Mouse (Mus musculus) limb, embryonic 10.5 days (tissue): ENCODE measurements around the gene Cyp2c29. TPM values are rescaled to one million over a fixed set of nuclear protein-coding genes. Genes with fewer than 3 reads are reported as not detected.
"Not testable (repeated sequence)": the region's sequence is repeated elsewhere in the genome, so short reads cannot be mapped to it uniquely, and the experiment has no call there.

Experiments used
- DNase-seq: peaks from one replicate; pipeline ENCODE4 v3.0.0-alpha.2; 2017; ENCODE audit warnings: low spot score
- H3K27ac ChIP-seq: fragments of 300-500 bp; sonication (generic); 2 replicates; pipeline ENCODE4 v1.5.1; 2016; ENCODE audit warnings: mild to moderate bottlenecking
- H3K27me3 ChIP-seq: fragments of 300-500 bp; sonication (generic); 2 replicates; pipeline ENCODE4 v1.6.1; 2016; ENCODE audit warnings: low read depth, mild to moderate bottlenecking; ENCODE audit not compliant: poor library complexity, severe bottlenecking
- H3K36me3 ChIP-seq: fragments of 300-500 bp; sonication (generic); 2 replicates; pipeline ENCODE4 v1.6.1; 2016; ENCODE audit warnings: mild to moderate bottlenecking, moderate library complexity
- H3K4me1 ChIP-seq: fragments of 300-500 bp; sonication (generic); 2 replicates; pipeline ENCODE4 v1.6.1; 2016
- H3K4me3 ChIP-seq: fragments of 300-500 bp; sonication (generic); 2 replicates; pipeline ENCODE4 v1.5.1; 2016; ENCODE audit warnings: mild to moderate bottlenecking, moderate library complexity
- H3K9me3 ChIP-seq: fragments of 300-500 bp; sonication (generic); replicated peaks from 2 replicates; pipeline ENCODE4 v1.6.1; 2016; ENCODE audit warnings: mild to moderate bottlenecking
- WGBS: fragments of 180-500 bp; shearing (Covaris S2); methylation state at CpG from one replicate; pipeline ENCODE4 v1.1.7; 2016; 5-methylcytosine and 5-hydroxymethylcytosine counted together
- polyA plus RNA-seq: library from polyadenylated mRNA; unstranded; fragments of >200 nt; fragmentation: Nextera tagmentation; extraction: Ambion mirVana; gene quantifications from 2 replicates; pipeline ENCODE4 v1.2.1, GENCODE M21; 2016

Gene Cyp2c29
- not detected in 2 replicates for polyA plus RNA-seq

- not testable (repeated sequence) for H3K4me1 ChIP-seq, H3K9me3 ChIP-seq, DNase-seq, H3K36me3 ChIP-seq, H3K4me3 ChIP-seq, H3K27me3 ChIP-seq, H3K27ac ChIP-seq
- WGBS: no CpG with 5 or more reads among the region's 1 CpGs
Measured at GRCm38 (mm10) chr19:39269105-39269504, at the start of gene Cyp2c29. Gene Cyp2c29, plus strand, starts transcription at chr19:39269405.

- 76% methylated on average over 2 of the region's 2 CpGs for WGBS
Measured at GRCm38 (mm10) chr19:39267036-39267435, 2.2 kb upstream of the Cyp2c29 start.

GRCm38 (mm10) chr19:39282801-39283200 lies 13.6 kb downstream of the Cyp2c29 start:
- Histone ChIP-seq H3K27me3 (no peaks in the 10 kb centered on the region), H3K4me3 (no peak overlapping the region), H3K9me3 (no peaks in the 10 kb centered on the region), H3K36me3 (no peaks in the 10 kb centered on the region), H3K4me1 (no peaks in the 10 kb centered on the region), H3K27ac (no peak overlapping the region)
- no peak for DNase-seq

More at GRCm38 (mm10) chr19:39267036-39267435, 2.2 kb upstream of the Cyp2c29 start:
- not testable (repeated sequence) for H3K9me3 ChIP-seq, H3K4me3 ChIP-seq, H3K4me1 ChIP-seq, H3K27me3 ChIP-seq, DNase-seq, H3K27ac ChIP-seq, H3K36me3 ChIP-seq

- Histone ChIP-seq H3K4me1 (no peaks in the 10 kb centered on the region), H3K27me3 (no peaks in the 10 kb centered on the region), H3K4me3 (no peak overlapping the region), H3K36me3 (no peaks in the 10 kb centered on the region), H3K27ac (no peak overlapping the region), H3K9me3 (no peaks in the 10 kb centered on the region; the same call in 1 of the 2 replicates)
- DNase-seq: no peak
Measured at GRCm38 (mm10) chr19:39285637-39286036, 16.4 kb downstream of the Cyp2c29 start.

GRCm38 (mm10) chr19:39286825-39287224 lies 17.6 kb downstream of the Cyp2c29 start:
- Histone ChIP-seq H3K9me3 (no peaks in the 10 kb centered on the region; the same call in 1 of the 2 replicates), H3K27me3 (no peaks in the 10 kb centered on the region), H3K27ac (no peak overlapping the region), H3K4me1 (no peaks in the 10 kb centered on the region), H3K4me3 (no peak overlapping the region), H3K36me3 (no peaks in the 10 kb centered on the region)
- WGBS: 81% methylated on average over 4 of the region's 4 CpGs
- DNase-seq: no peak

GRCm38 (mm10) chr19:39288978-39289377 lies 19.8 kb downstream of the Cyp2c29 start:
- no peak for DNase-seq
- H3K27me3 ChIP-seq: no peaks in the 10 kb centered on the region
- H3K9me3 ChIP-seq: no peaks in the 10 kb centered on the region; the same call in 1 of the 2 replicates
- no peaks in the 10 kb centered on the region for H3K36me3 ChIP-seq
- no peak overlapping the region for H3K4me3 ChIP-seq
- 72% methylated on average over 3 of the region's 3 CpGs for WGBS
- no peak overlapping the region for H3K27ac ChIP-seq
- H3K4me1 ChIP-seq: no peaks in the 10 kb centered on the region

Other genes with a start within 250 kb of the Cyp2c29 start
- gene Cyp2c65, start 208.4 kb upstream of the Cyp2c29 start, polyA plus RNA-seq: not detected in 2 replicates
- not detected in 2 replicates for gene Cyp2c66, start 155.5 kb upstream of the Cyp2c29 start, polyA plus RNA-seq
- not detected in 2 replicates for gene Cyp2c38, start 193.7 kb downstream of the Cyp2c29 start, polyA plus RNA-seq
- not detected in 2 replicates for gene Cyp2c39, start 241.5 kb downstream of the Cyp2c29 start, polyA plus RNA-seq